Mouse (Mus musculus): ENCODE measurements around the gene Ptprk. TPM values are rescaled to one million over a fixed set of nuclear protein-coding genes. Genes with fewer than 3 reads are reported as not detected.

Ptprk gene
- polyA plus RNA-seq, 1 experiment from 2014 or later = 45.2 TPM

- Histone ChIP-seq H3K9ac (ENCODE audit: low read length) (no peak overlapping the region), H3K4me2 (ENCODE audit: low read depth, low read length) (no peak overlapping the region), H3K4me1 (ENCODE audit: control insufficient read depth, insufficient read depth, low read length) (no peaks in the 10 kb centered on the region), H3K27me3 (ENCODE audit: control insufficient read depth, insufficient read depth, low read length) (no peaks in the 10 kb centered on the region), H3K27ac (ENCODE audit: low read length) (no peak overlapping the region), H3K36me3 (ENCODE audit: control insufficient read depth, insufficient read depth, low read length) (no peaks in the 10 kb centered on the region), H3K4me3 (replicated peaks; ENCODE audit: low read length) (no peak overlapping the region), H3K9me3 (replicated peaks; ENCODE audit: control insufficient read depth, low read length) (no peaks in the 10 kb centered on the region)
- WGBS = 95% methylated on average over 1 of the region's 1 CpGs
- ATAC-seq (ENCODE audit: insufficient read depth, low FRiP score) = no peak
Measured at GRCm38 (mm10) chr10:28436084-28436483, 361.5 kb downstream of the Ptprk start.

GRCm38 (mm10) chr10:28449853-28450252 is 375.2 kb downstream of the Ptprk start:
- Histone ChIP-seq H3K9ac (ENCODE audit: low read length) (no peak overlapping the region), H3K9me3 (replicated peaks; ENCODE audit: control insufficient read depth, low read length) (no peaks in the 10 kb centered on the region), H3K27me3 (ENCODE audit: control insufficient read depth, insufficient read depth, low read length) (no peaks in the 10 kb centered on the region), H3K4me2 (ENCODE audit: low read depth, low read length) (no peak overlapping the region), H3K27ac (ENCODE audit: low read length) (no peak overlapping the region), H3K4me3 (replicated peaks; ENCODE audit: low read length) (no peak overlapping the region), H3K4me1 (ENCODE audit: control insufficient read depth, insufficient read depth, low read length) (no peaks in the 10 kb centered on the region), H3K36me3 (ENCODE audit: control insufficient read depth, insufficient read depth, low read length) (no peaks in the 10 kb centered on the region)
- peak; percentile 72; the same call in 1 of the 2 replicates for ATAC-seq (ENCODE audit: insufficient read depth, low FRiP score)
- 38% methylated on average over 4 of the region's 4 CpGs for WGBS

- ATAC-seq (ENCODE audit: insufficient read depth, low FRiP score) = no peak
- Histone ChIP-seq H3K36me3 (ENCODE audit: control insufficient read depth, insufficient read depth, low read length) (no peaks in the 10 kb centered on the region), H3K27ac (ENCODE audit: low read length) (no peak overlapping the region), H3K27me3 (ENCODE audit: control insufficient read depth, insufficient read depth, low read length) (no peaks in the 10 kb centered on the region), H3K9ac (ENCODE audit: low read length) (no peak overlapping the region), H3K4me1 (ENCODE audit: control insufficient read depth, insufficient read depth, low read length) (no peaks in the 10 kb centered on the region), H3K9me3 (replicated peaks; ENCODE audit: control insufficient read depth, low read length) (no peaks in the 10 kb centered on the region), H3K4me3 (replicated peaks; ENCODE audit: low read length) (no peak overlapping the region), H3K4me2 (ENCODE audit: low read depth, low read length) (no peak overlapping the region)
- WGBS = 72% methylated on average over 1 of the region's 1 CpGs
Measured at GRCm38 (mm10) chr10:28450642-28451041, 376.0 kb downstream of the Ptprk start.

- Histone ChIP-seq H3K4me1 (ENCODE audit: control insufficient read depth, insufficient read depth, low read length) (no peaks in the 10 kb centered on the region), H3K4me3 (replicated peaks; ENCODE audit: low read length) (no peak overlapping the region), H3K9me3 (replicated peaks; ENCODE audit: control insufficient read depth, low read length) (no peaks in the 10 kb centered on the region), H3K4me2 (ENCODE audit: low read depth, low read length) (no peak overlapping the region), H3K36me3 (ENCODE audit: control insufficient read depth, insufficient read depth, low read length) (no peaks in the 10 kb centered on the region), H3K27me3 (ENCODE audit: control insufficient read depth, insufficient read depth, low read length) (no peaks in the 10 kb centered on the region), H3K27ac (ENCODE audit: low read length) (no peak overlapping the region), H3K9ac (ENCODE audit: low read length) (no peak overlapping the region)
- WGBS = 89% methylated on average over 1 of the region's 1 CpGs
- no peak for ATAC-seq (ENCODE audit: insufficient read depth, low FRiP score)
Measured at GRCm38 (mm10) chr10:28458027-28458426, 383.4 kb downstream of the Ptprk start.

GRCm38 (mm10) chr10:28459963-28460362 is 385.3 kb downstream of the Ptprk start:
- H3K9ac ChIP-seq (ENCODE audit: low read length) = no peak overlapping the region
- H3K9me3 ChIP-seq (replicated peaks; ENCODE audit: control insufficient read depth, low read length) = no peaks in the 10 kb centered on the region
- H3K27ac ChIP-seq (ENCODE audit: low read length) = no peak overlapping the region
- no peaks in the 10 kb centered on the region for H3K27me3 ChIP-seq (ENCODE audit: control insufficient read depth, insufficient read depth, low read length)
- H3K4me3 ChIP-seq (replicated peaks; ENCODE audit: low read length) = no peak overlapping the region
- no peaks in the 10 kb centered on the region for H3K4me1 ChIP-seq (ENCODE audit: control insufficient read depth, insufficient read depth, low read length)
- no peak for ATAC-seq (ENCODE audit: insufficient read depth, low FRiP score)
- no peaks in the 10 kb centered on the region for H3K36me3 ChIP-seq (ENCODE audit: control insufficient read depth, insufficient read depth, low read length)
- H3K4me2 ChIP-seq (ENCODE audit: low read depth, low read length) = no peak overlapping the region
- 56% methylated on average over 1 of the region's 1 CpGs for WGBS

GRCm38 (mm10) chr10:28463706-28464105 is 389.1 kb downstream of the Ptprk start:
- ATAC-seq (ENCODE audit: insufficient read depth, low FRiP score) = no peak
- 91% methylated on average over 1 of the region's 1 CpGs for WGBS
- no peak overlapping the region for H3K9ac ChIP-seq (ENCODE audit: low read length)

GRCm38 (mm10) chr10:28464766-28465548 is 390.3 kb downstream of the Ptprk start:
- H3K36me3 ChIP-seq (ENCODE audit: control insufficient read depth, insufficient read depth, low read length) = 0 out of 2 replicates have a peak, but pooled peaks cover 3% of the 10 kb centered on the region
- ATAC-seq (ENCODE audit: insufficient read depth, low FRiP score) = no peak
- no peaks in the 10 kb centered on the region for H3K9me3 ChIP-seq (replicated peaks; ENCODE audit: control insufficient read depth, low read length)
- 65% methylated on average over 12 of the region's 12 CpGs for WGBS
- no peak overlapping the region for H3K27ac ChIP-seq (ENCODE audit: low read length)
- no peaks in the 10 kb centered on the region for H3K4me1 ChIP-seq (ENCODE audit: control insufficient read depth, insufficient read depth, low read length)
- no peak overlapping the region for H3K9ac ChIP-seq (ENCODE audit: low read length)
- H3K27me3 ChIP-seq (ENCODE audit: control insufficient read depth, insufficient read depth, low read length) = no peaks in the 10 kb centered on the region
- H3K4me3 ChIP-seq (replicated peaks; ENCODE audit: low read length) = no peak overlapping the region
- H3K4me2 ChIP-seq (ENCODE audit: low read depth, low read length) = no peak overlapping the region

More at GRCm38 (mm10) chr10:28463706-28464105, 389.1 kb downstream of the Ptprk start:
- Histone ChIP-seq H3K27ac (ENCODE audit: low read length) (no peak overlapping the region), H3K4me3 (replicated peaks; ENCODE audit: low read length) (no peak overlapping the region), H3K4me1 (ENCODE audit: control insufficient read depth, insufficient read depth, low read length) (no peaks in the 10 kb centered on the region), H3K36me3 (ENCODE audit: control insufficient read depth, insufficient read depth, low read length) (0 out of 2 replicates have a peak, but pooled peaks cover 3% of the 10 kb centered on the region), H3K27me3 (ENCODE audit: control insufficient read depth, insufficient read depth, low read length) (no peaks in the 10 kb centered on the region), H3K4me2 (ENCODE audit: low read depth, low read length) (no peak overlapping the region), H3K9me3 (replicated peaks; ENCODE audit: control insufficient read depth, low read length) (no peaks in the 10 kb centered on the region)

GRCm38 (mm10) chr10:28485574-28485973 is 411.0 kb downstream of the Ptprk start:
- no peak overlapping the region for H3K27ac ChIP-seq (ENCODE audit: low read length)
- no peak for ATAC-seq (ENCODE audit: insufficient read depth, low FRiP score)
- no peaks in the 10 kb centered on the region for H3K36me3 ChIP-seq (ENCODE audit: control insufficient read depth, insufficient read depth, low read length)
- WGBS = 46% methylated on average over 3 of the region's 3 CpGs
- no peaks in the 10 kb centered on the region for H3K27me3 ChIP-seq (ENCODE audit: control insufficient read depth, insufficient read depth, low read length)
- no peak overlapping the region for H3K4me2 ChIP-seq (ENCODE audit: low read depth, low read length)
- H3K9me3 ChIP-seq (replicated peaks; ENCODE audit: control insufficient read depth, low read length) = no peaks in the 10 kb centered on the region
- no peak overlapping the region for H3K9ac ChIP-seq (ENCODE audit: low read length)
- no peak overlapping the region for H3K4me3 ChIP-seq (replicated peaks; ENCODE audit: low read length)
- no peaks in the 10 kb centered on the region for H3K4me1 ChIP-seq (ENCODE audit: control insufficient read depth, insufficient read depth, low read length)

GRCm38 (mm10) chr10:28491006-28491405 is 416.4 kb downstream of the Ptprk start:
- H3K4me2 ChIP-seq (ENCODE audit: low read depth, low read length) = no peak overlapping the region
- no peak overlapping the region for H3K9ac ChIP-seq (ENCODE audit: low read length)
- H3K27ac ChIP-seq (ENCODE audit: low read length) = no peak overlapping the region
- H3K27me3 ChIP-seq (ENCODE audit: control insufficient read depth, insufficient read depth, low read length) = no peaks in the 10 kb centered on the region
- peaks cover 8% of the 10 kb centered on the region for H3K4me1 ChIP-seq (ENCODE audit: control insufficient read depth, insufficient read depth, low read length)
- 83% methylated on average over 1 of the region's 1 CpGs for WGBS
- no peak for ATAC-seq (ENCODE audit: insufficient read depth, low FRiP score)
- H3K4me3 ChIP-seq (replicated peaks; ENCODE audit: low read length) = no peak overlapping the region
- H3K9me3 ChIP-seq (replicated peaks; ENCODE audit: control insufficient read depth, low read length) = no peaks in the 10 kb centered on the region
- H3K36me3 ChIP-seq (ENCODE audit: control insufficient read depth, insufficient read depth, low read length) = no peaks in the 10 kb centered on the region
